Mouse (Mus musculus) urinary bladder, postnatal 25 days (tissue): ENCODE data around the gene Gm49320.
"Not testable (repeated sequence)": the region's sequence is repeated elsewhere in the genome, so short reads cannot be mapped to it uniquely, and the experiment has no call there.

ENCODE experiments used
- DNase-seq: peaks from one replicate; pipeline ENCODE4 v3.0.0; 2022; ENCODE audit warnings: low spot score

Gm49320 gene

GRCm38 (mm10) chr8:4226739-4227347 is 11.8 kb upstream of the Gm49320 start, which contains the start of gene Lrrc8e:
TSS of gene Lrrc8e (plus strand) at chr8:4226827.
- peak; percentile 58 for DNase-seq

GRCm38 (mm10) chr8:4227919-4228318 is 10.7 kb upstream of the Gm49320 start:
- no peak for DNase-seq

GRCm38 (mm10) chr8:4229784-4230183 is 8.9 kb upstream of the Gm49320 start:
- no peak for DNase-seq

GRCm38 (mm10) chr8:4230612-4231351 is 7.9 kb upstream of the Gm49320 start:
- DNase-seq: peak; percentile 48

- DNase-seq: peak; percentile 36
Observed at GRCm38 (mm10) chr8:4237814-4238433, 741 bp upstream of the Gm49320 start.

GRCm38 (mm10) chr8:4239193-4239890 is 677 bp downstream of the Gm49320 start:
- DNase-seq: no peak

GRCm38 (mm10) chr8:4245061-4245460 is 6.4 kb downstream of the Gm49320 start:
- no peak for DNase-seq

GRCm38 (mm10) chr8:4245737-4246136 is 7.1 kb downstream of the Gm49320 start:
- DNase-seq: no peak

GRCm38 (mm10) chr8:4247241-4247640 is 8.6 kb downstream of the Gm49320 start:
- no peak for DNase-seq

GRCm38 (mm10) chr8:4247951-4248540 is 9.4 kb downstream of the Gm49320 start, which contains the start of gene Tgfbr3l:
TSS of gene Tgfbr3l (plus strand) at chr8:4248214.
- DNase-seq: no peak

GRCm38 (mm10) chr8:4249213-4249612 is 10.5 kb downstream of the Gm49320 start:
- DNase-seq: no peak

GRCm38 (mm10) chr8:4250306-4250970 is 11.8 kb downstream of the Gm49320 start:
- DNase-seq: peak; percentile 86

- no peak for DNase-seq
Observed at GRCm38 (mm10) chr8:4252116-4252760, 13.6 kb downstream of the Gm49320 start.

GRCm38 (mm10) chr8:4252934-4253841 is 14.5 kb downstream of the Gm49320 start, which contains the start of gene Snapc2:
TSS of gene Snapc2 (plus strand) at chr8:4253080.
- peak; percentile 97 for DNase-seq

GRCm38 (mm10) chr8:4254001-4254400 is 15.3 kb downstream of the Gm49320 start:
- no peak for DNase-seq

- DNase-seq: not testable (repeated sequence)
Observed at GRCm38 (mm10) chr8:4255471-4255870, 16.8 kb downstream of the Gm49320 start.

GRCm38 (mm10) chr8:4256911-4257310 is 18.2 kb downstream of the Gm49320 start:
- DNase-seq: no peak

GRCm38 (mm10) chr8:4257350-4257749 is 18.7 kb downstream of the Gm49320 start:
- no peak for DNase-seq

- DNase-seq: peak; percentile 70
Observed at GRCm38 (mm10) chr8:4258233-4258632, 19.6 kb downstream of the Gm49320 start.

- DNase-seq: no peak
Observed at GRCm38 (mm10) chr8:4258678-4259077, 20.0 kb downstream of the Gm49320 start.
